Mouse (Mus musculus) liver, adult 2 months (tissue): ENCODE data around the gene Mrm2. TPM values are rescaled to one million over a fixed set of nuclear protein-coding genes. Genes with fewer than 3 reads are reported as not detected.

ENCODE experiments used
- DNase-seq: peaks from one replicate; pipeline ENCODE4 v3.0.0-alpha.2; 2011; ENCODE audit warnings: low read depth, low spot score; ENCODE audit errors: extremely low read depth
- H3K27ac ChIP-seq: fragments of 200-500 bp; replicated peaks from 2 replicates; pipeline ENCODE4 v1.5.1; 2012; ENCODE audit warnings: low read depth, mild to moderate bottlenecking, control low read depth, inconsistent platforms, low read length; ENCODE audit not compliant: insufficient read depth
- H3K27me3 ChIP-seq: fragments of 200-500 bp; 2 replicates; pipeline ENCODE4 v1.6.1; 2012; ENCODE audit warnings: mild to moderate bottlenecking, moderate library complexity, low read length, inconsistent platforms; ENCODE audit not compliant: control insufficient read depth, insufficient read depth
- H3K36me3 ChIP-seq: fragments of 200-500 bp; 2 replicates; pipeline ENCODE4 v1.6.1; 2012; ENCODE audit warnings: low read length, inconsistent platforms; ENCODE audit not compliant: control insufficient read depth, insufficient read depth
- H3K4me1 ChIP-seq: fragments of 200-500 bp; 2 replicates; pipeline ENCODE4 v1.6.1; 2011; ENCODE audit warnings: low read length; ENCODE audit not compliant: control insufficient read depth, insufficient read depth
- H3K4me3 ChIP-seq: fragments of 200-500 bp; 2 replicates; pipeline ENCODE4 v1.5.1; 2011; ENCODE audit warnings: low read depth, mild to moderate bottlenecking, control low read depth, low read length, moderate library complexity; ENCODE audit not compliant: insufficient read depth
- H3K79me2 ChIP-seq: fragments of 200-500 bp; 2 replicates; pipeline ENCODE4 v1.6.1; 2012; ENCODE audit warnings: inconsistent platforms, mild to moderate bottlenecking, low read length, moderate library complexity; ENCODE audit not compliant: control insufficient read depth, insufficient read depth
- H3K9ac ChIP-seq: fragments of 200-500 bp; 2 replicates; pipeline ENCODE4 v1.6.1; 2012; ENCODE audit warnings: low read depth, mild to moderate bottlenecking, control low read depth, inconsistent platforms, low read length
- CTCF ChIP-seq: fragments of 200-500 bp; IDR thresholded peaks from 2 replicates; pipeline ENCODE4 v1.5.1; 2011; ENCODE audit warnings: low read depth, low read length, control low read depth
- POLR2A ChIP-seq: fragments of 200-500 bp; IDR thresholded peaks from 2 replicates; pipeline ENCODE4 v1.6.1; 2011; ENCODE audit warnings: low read length, control low read depth; ENCODE audit not compliant: insufficient read depth; ENCODE audit errors: extremely low read depth
- WGBS: fragments of 180-500 bp; shearing (Covaris S2); methylation state at CpG from one replicate; pipeline ENCODE4 v1.1.7; 2018; 5-methylcytosine and 5-hydroxymethylcytosine counted together
- polyA plus RNA-seq: library from polyadenylated mRNA; depleted of rRNA; stranded (reverse); fragments of >200 nt; gene quantifications from 2 replicates; pipeline ENCODE4 v1.2.3, GENCODE M21; 2012
- total RNA-seq: library from RNA; depleted of rRNA; stranded (reverse); fragments of >200 nt; gene quantifications from 2 replicates; pipeline ENCODE4 v1.2.3, GENCODE M21; 2014

Mrm2 gene
- total and polyA plus RNA-seq, 2 experiments = 8.0 to 8.4 TPM

DNA sequence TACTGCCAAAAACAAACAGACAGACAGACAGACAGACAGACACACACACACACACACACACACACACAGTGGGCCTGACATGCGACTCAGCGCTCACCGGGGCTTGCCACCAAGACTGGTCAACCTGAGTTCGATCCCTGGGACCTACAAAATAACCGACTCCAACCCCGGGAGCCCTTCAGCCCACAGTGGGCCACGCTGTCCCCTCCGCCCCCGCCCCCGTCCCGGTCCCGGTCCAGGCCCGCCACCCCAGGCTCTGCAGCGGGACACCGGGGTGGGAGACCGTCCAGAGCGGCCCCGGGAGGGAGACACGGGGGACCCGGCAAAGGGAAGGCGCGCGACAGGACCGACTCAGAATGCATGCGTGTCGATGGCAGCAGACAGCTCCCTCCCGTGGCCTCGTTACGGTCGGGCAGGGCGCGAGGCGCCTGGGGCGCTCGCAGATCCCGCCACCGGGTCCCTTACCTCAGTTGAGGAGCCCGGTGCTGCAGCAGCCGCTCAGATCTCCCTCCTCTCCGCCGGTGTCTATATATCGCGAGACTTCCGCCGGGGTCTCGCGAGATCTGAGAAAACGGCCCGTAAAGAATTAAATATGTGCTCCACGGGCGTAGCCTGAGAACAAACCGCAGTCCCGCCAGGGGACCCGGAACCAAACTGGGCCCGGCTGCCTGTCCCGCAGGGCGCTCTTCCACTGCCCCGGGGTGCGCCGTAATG is 10.5 kb downstream of the Mrm2 start, which contains the start of the genes Mad1l1 and Nudt1:
Mad1l1 (minus strand) TSS at position 511 of the 714 bp plus-strand sequence.
Nudt1 (plus strand) TSS at position 615 of the 714 bp plus-strand sequence.
- peak within 1 kb of the TSS; percentile 91 for H3K9ac ChIP-seq
- no peaks in the 10 kb centered on the region for H3K27me3 ChIP-seq
- DNase-seq = peak; percentile 85
- peak within 1 kb of the TSS; percentile 68 for H3K27ac ChIP-seq
- H3K4me3 ChIP-seq = peak within 1 kb of the TSS; percentile 88
- no peaks in the 10 kb centered on the region for H3K36me3 ChIP-seq
- H3K79me2 ChIP-seq = peaks cover 10% of the 10 kb centered on the region; the same call in 1 of the 2 replicates
- peaks cover 7% of the 10 kb centered on the region; the same call in 1 of the 2 replicates for H3K4me1 ChIP-seq
- WGBS = 1% methylated on average over 60 of the region's 60 CpGs
- 0 out of 2 replicates have a peak, but pooled peaks have one; percentile 36 for TF ChIP-seq POLR2A
- TF ChIP-seq CTCF = peak; percentile 7; the same call in 1 of the 2 replicates

DNA sequence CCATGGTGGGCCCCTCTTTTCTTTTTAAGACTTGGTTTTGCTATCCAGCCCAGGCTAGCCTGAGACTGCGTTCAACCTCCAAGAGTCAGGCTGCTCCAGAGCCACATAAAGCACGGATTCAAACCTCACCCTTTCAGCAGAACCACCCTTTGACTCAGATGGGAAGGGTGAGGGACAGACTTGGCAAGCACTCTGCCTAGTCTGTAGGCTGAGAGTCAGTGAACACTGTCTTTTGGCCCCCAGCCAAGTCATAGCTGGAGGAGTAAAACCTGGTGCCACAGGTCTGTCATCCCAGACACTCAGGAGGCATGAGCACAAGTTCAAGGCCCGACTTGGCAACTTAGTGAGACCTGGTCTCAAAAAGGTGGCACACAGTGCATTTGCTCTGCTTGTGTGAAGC is 15.0 kb downstream of the Mrm2 start:
- Histone ChIP-seq H3K79me2 (peaks cover 10% of the 10 kb centered on the region; the same call in 1 of the 2 replicates), H3K9ac (no peak overlapping the region), H3K4me3 (no peak overlapping the region), H3K36me3 (peaks cover 3% of the 10 kb centered on the region; the same call in 1 of the 2 replicates), H3K27me3 (no peaks in the 10 kb centered on the region), H3K4me1 (peaks cover 7% of the 10 kb centered on the region; the same call in 1 of the 2 replicates), H3K27ac (no peak overlapping the region)
- WGBS = 73% methylated on average over 3 of the region's 3 CpGs
- DNase-seq = no peak
- no peak for TF ChIP-seq CTCF
- no peak for TF ChIP-seq POLR2A

DNA sequence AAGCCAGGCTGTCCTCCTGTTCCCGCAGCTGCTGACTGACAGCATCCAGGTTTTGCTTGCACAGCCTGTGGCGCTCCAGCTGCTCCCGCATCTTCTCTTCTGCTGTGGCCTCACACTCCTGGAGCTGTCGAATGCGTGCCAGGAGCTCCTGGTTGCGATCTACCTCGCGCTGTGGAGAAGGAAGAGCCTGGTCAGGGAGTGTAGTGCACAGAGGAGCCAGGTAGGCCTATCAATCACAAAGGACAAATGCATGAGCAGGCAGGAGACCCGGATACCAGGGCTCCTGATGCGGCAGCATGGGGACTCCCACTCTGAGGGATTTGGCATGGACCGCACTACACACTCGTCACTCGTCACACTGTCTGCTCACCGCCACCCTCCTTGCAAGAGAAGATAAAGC is 24.1 kb downstream of the Mrm2 start:
- H3K27ac ChIP-seq = no peak overlapping the region
- no peak for DNase-seq
- H3K9ac ChIP-seq = no peak overlapping the region
- H3K79me2 ChIP-seq = no peaks in the 10 kb centered on the region
- peaks cover 1% of the 10 kb centered on the region; the same call in 1 of the 2 replicates for H3K36me3 ChIP-seq
- no peaks in the 10 kb centered on the region for H3K27me3 ChIP-seq
- no peaks in the 10 kb centered on the region for H3K4me1 ChIP-seq
- TF ChIP-seq POLR2A = no peak
- no peak for TF ChIP-seq CTCF
- WGBS = 95% methylated on average over 14 of the region's 14 CpGs
- H3K4me3 ChIP-seq = no peak overlapping the region

DNA sequence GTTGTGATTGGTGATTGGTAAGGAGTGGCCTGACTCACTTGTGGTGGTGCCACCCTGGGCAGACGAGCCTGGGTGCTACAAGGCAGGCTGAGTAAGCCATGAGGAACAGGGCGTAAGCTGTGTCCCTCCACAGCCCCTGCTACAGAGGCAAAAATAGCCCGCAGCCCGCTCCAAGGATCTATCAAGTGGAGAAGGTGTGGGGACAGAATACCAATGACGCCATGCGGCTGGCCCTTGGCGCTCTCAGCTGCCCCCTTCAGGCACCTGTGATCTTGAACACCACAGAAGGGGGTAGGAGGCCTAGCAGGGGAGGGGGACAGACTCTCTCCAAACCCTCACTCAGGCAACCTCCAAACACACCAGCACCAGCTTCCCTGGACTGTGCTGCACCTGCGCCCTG is 25.7 kb downstream of the Mrm2 start:
- Histone ChIP-seq H3K79me2 (no peaks in the 10 kb centered on the region), H3K9ac (no peak overlapping the region), H3K27ac (no peak overlapping the region), H3K4me3 (no peak overlapping the region), H3K4me1 (no peaks in the 10 kb centered on the region), H3K36me3 (peaks cover 6% of the 10 kb centered on the region), H3K27me3 (no peaks in the 10 kb centered on the region)
- WGBS = 97% methylated on average over 8 of the region's 8 CpGs
- TF ChIP-seq POLR2A = no peak
- no peak for TF ChIP-seq CTCF
- DNase-seq = no peak

DNA sequence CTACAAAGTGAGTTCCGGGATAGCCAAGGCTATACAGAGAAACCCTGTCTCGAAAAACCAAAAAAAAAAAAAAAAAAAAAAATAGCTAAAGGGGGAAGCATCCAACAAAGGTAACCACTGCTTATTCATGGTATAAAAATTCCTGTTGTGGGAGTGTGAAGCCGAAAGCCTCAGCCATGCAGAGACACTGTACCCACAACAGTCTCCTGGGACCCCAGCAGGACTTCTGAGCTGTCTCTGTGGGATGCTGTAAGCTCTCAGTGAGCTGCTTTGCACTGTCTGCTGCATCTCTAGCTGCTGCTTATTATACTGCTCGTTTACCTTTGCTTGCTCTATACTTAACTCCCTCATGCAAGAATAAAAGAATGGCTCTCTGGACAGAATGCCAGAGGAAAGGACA is 33.4 kb downstream of the Mrm2 start:
- no peak overlapping the region for H3K27ac ChIP-seq
- no peaks in the 10 kb centered on the region for H3K27me3 ChIP-seq
- H3K4me1 ChIP-seq = no peaks in the 10 kb centered on the region
- no peak overlapping the region for H3K9ac ChIP-seq
- DNase-seq = no peak
- H3K79me2 ChIP-seq = no peaks in the 10 kb centered on the region
- no peak overlapping the region for H3K4me3 ChIP-seq
- TF ChIP-seq POLR2A (no peak), CTCF (no peak)
- 93% methylated on average over 4 of the region's 4 CpGs for WGBS
- H3K36me3 ChIP-seq = peaks cover 13% of the 10 kb centered on the region

DNA sequence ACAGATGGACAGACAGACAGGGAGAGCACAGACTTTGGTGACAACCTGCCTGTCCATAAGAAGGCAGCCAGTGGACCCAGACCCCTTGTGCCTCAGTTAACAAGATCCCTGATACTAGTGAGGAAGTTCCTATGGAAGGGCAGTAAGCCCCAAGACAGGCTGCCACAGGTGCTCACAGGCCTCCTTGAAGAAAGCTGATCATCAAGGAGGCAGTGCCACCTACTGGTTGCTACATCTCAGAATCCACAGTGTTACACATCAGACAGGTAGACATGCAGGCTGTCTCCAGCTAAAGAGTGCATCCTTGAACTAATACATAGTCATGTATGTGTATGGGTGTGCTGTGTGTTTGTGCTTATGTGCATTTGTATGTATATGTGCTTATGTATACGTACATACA is 39.5 kb downstream of the Mrm2 start:
- WGBS = 93% methylated on average over 1 of the region's 1 CpGs
- peaks cover 5% of the 10 kb centered on the region; the same call in 1 of the 2 replicates for H3K36me3 ChIP-seq

More for the DNA sequence above, 39.5 kb downstream of the Mrm2 start:
- H3K27ac ChIP-seq = no peak overlapping the region
- no peak overlapping the region for H3K9ac ChIP-seq
- H3K4me3 ChIP-seq = no peak overlapping the region
- H3K79me2 ChIP-seq = no peaks in the 10 kb centered on the region
- no peaks in the 10 kb centered on the region for H3K27me3 ChIP-seq
- H3K4me1 ChIP-seq = no peaks in the 10 kb centered on the region
- TF ChIP-seq CTCF (peak; percentile 67), POLR2A (no peak)
- peak; percentile 61 for DNase-seq
